Mouse (Mus musculus): ENCODE measurements around the gene Pfkfb1. TPM values are rescaled to one million over a fixed set of nuclear protein-coding genes. Genes with fewer than 3 reads are reported as not detected.

The Pfkfb1 gene
- polyA plus RNA-seq, 1 experiment from 2014 or later, result 4.4 TPM

DNA sequence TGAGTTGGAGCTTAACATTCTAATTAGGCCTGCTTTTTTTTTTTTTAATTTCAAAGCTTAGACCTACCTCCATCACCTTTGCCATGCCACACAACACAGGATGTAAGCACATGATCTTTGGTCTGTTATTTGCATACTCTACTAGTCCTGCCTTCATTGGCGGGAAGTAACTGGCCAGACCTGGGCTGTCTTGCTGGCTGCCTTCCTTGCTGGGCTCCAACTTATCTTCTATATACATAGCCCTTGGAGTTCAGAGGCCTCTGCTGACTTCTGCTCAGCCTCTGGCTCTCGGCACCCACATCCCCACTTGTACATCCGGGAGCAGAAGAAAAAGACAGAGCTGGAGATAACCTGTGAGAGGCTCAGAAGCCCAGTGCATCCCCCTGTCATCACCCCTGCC is 6.1 kb downstream of the Pfkfb1 start:
- Histone ChIP-seq H3K9ac (no peak overlapping the region), H3K4me1 (replicated peaks) (no peaks in the 10 kb centered on the region), H3K27ac (no peak overlapping the region), H3K4me2 (no peak overlapping the region), H3K36me3 (no peaks in the 10 kb centered on the region), H3K4me3 (no peak overlapping the region), H3K27me3 (0 out of 2 replicates have a peak, but pooled peaks cover 4% of the 10 kb centered on the region), H3K9me3 (no peaks in the 10 kb centered on the region)
- WGBS, result 96% methylated on average over 3 of the region's 3 CpGs
- ATAC-seq (ENCODE audit: low FRiP score), result no peak

DNA sequence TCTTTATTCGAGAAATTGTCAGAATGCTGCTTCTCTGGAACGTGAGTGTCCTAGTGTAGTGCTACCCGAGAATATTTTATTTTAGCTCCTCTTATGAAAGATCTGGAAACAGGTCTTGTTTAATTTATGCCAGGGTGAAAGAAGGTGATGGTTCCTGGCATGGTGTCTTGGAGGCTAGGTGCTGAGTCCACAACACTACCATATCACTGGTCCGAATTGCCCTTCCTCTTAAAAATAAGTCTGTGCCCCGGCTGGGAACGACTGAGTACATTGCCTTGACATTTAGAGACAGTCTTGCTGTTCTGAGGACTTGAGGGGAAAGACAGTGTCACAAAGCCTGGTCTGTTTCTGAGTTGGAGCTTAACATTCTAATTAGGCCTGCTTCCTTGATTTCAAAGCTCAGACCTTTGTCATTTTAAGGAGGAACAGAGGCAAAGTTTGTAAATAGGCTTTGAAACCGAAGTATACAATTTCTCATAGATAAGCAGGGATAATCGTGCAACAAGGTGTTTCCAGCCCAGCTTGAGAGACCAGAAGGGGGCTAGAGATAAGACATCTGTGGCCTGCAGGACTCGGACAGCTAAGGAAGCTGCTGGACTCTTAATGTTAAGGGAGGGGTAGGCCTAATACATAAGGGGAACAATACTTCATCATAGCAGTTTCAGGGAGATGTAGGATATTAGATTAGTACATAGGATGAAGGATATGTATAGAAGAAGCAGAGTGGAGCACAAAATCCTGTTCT is 7.2 kb downstream of the Pfkfb1 start:
- H3K4me1 ChIP-seq (replicated peaks), result no peaks in the 10 kb centered on the region
- no peak overlapping the region for H3K9ac ChIP-seq
- H3K36me3 ChIP-seq, result no peaks in the 10 kb centered on the region
- no peaks in the 10 kb centered on the region for H3K9me3 ChIP-seq
- H3K27me3 ChIP-seq, result 0 out of 2 replicates have a peak, but pooled peaks cover 4% of the 10 kb centered on the region
- no peak overlapping the region for H3K4me3 ChIP-seq
- no peak overlapping the region for H3K4me2 ChIP-seq
- no peak for ATAC-seq (ENCODE audit: low FRiP score)
- H3K27ac ChIP-seq, result no peak overlapping the region
- WGBS, result 87% methylated on average over 9 of the region's 9 CpGs

DNA sequence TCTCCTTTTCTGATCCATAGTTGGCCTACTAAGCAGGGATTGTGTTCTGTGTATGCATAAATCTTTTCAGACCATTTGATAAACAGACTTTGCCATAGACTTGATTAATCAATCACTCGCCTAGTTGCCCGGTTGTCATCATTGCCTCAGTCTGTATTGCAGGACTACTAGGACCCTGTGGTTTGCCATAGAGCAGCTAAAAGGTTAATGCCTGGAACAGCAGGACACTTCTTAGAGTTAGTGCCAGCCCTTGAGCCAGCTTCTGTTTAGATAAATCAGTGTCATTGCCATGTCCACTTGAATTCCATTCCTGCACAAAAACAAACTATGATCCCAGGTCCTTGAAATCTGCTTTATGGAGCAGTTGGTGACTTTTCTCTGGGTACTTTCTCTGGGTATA is 10.9 kb downstream of the Pfkfb1 start:
- Histone ChIP-seq H3K9me3 (no peaks in the 10 kb centered on the region), H3K9ac (no peak overlapping the region), H3K4me2 (no peak overlapping the region), H3K27ac (no peak overlapping the region), H3K4me3 (no peak overlapping the region), H3K36me3 (no peaks in the 10 kb centered on the region), H3K4me1 (replicated peaks) (no peaks in the 10 kb centered on the region), H3K27me3 (no peaks in the 10 kb centered on the region)
- no peak for ATAC-seq (ENCODE audit: low FRiP score)
- 69% methylated on average over 2 of the region's 2 CpGs for WGBS

GRCm38 (mm10) chrX:150636421-150636820 is 48.4 kb downstream of the Pfkfb1 start:
- no peaks in the 10 kb centered on the region for H3K9me3 ChIP-seq
- no peaks in the 10 kb centered on the region for H3K36me3 ChIP-seq
- 64% methylated on average over 1 of the region's 1 CpGs for WGBS
- no peak overlapping the region for H3K9ac ChIP-seq
- H3K4me2 ChIP-seq, result no peak overlapping the region
- no peaks in the 10 kb centered on the region for H3K4me1 ChIP-seq (replicated peaks)
- no peak for ATAC-seq (ENCODE audit: low FRiP score)
- no peak overlapping the region for H3K4me3 ChIP-seq
- H3K27ac ChIP-seq, result no peak overlapping the region
- no peaks in the 10 kb centered on the region for H3K27me3 ChIP-seq

DNA sequence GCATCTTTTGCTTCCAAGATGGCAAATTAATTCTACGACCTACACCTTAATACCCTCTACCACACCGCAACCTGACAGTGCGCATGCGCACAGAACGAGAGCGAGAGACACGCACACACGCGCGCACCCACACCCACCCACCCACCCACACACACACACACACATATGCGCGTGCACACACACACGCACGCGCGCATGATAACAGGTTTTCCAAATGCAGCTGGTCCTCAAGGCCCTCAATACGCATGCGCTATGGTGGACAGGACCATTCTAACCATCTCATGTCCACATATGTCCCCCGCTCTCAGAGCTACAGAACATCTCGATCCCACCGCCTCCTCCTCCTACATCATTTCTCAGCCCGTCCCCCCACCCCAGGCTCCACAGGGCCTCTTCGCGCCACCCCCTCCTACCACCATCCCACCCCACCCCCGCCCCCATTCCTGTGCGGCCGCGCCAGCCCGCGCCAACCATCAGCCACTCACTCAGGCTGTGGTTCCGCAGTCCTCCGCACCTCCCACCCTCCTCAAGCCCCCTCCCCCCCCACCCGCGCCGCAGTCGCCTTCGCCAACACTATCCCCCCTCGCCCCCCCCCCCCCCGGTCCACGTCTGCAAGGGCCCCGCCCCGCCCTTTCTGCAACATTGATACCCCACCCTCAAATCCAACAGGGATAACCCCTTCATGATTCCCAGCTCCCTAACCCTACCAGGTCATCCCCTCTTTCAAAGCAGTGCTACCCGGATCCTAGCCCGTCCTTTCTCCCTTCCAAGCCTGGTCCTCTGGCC is 68.3 kb downstream of the Pfkfb1 start:
- 46% methylated on average over 27 of the region's 44 CpGs for WGBS
- Histone ChIP-seq H3K4me1 (replicated peaks) (peaks cover 18% of the 10 kb centered on the region), H3K4me3 (peak overlapping the region; percentile 53), H3K9me3 (no peaks in the 10 kb centered on the region), H3K27me3 (peaks cover 6% of the 10 kb centered on the region; the same call in 1 of the 2 replicates), H3K27ac (peak overlapping the region; percentile 82), H3K4me2 (peak overlapping the region; percentile 53), H3K36me3 (peaks cover 36% of the 10 kb centered on the region), H3K9ac (peak overlapping the region; percentile 80)
- peak; percentile 79 for ATAC-seq (ENCODE audit: low FRiP score)

GRCm38 (mm10) chrX:150656908-150657796 is 69.1 kb downstream of the Pfkfb1 start, which contains the start of gene Tro:
Tro (minus strand) TSS chrX:150657583.
- Histone ChIP-seq H3K9ac (peak within 1 kb of the TSS; percentile 80), H3K4me2 (peak within 1 kb of the TSS; percentile 53), H3K36me3 (peaks cover 28% of the 10 kb centered on the region), H3K4me3 (peak within 1 kb of the TSS; percentile 53), H3K27ac (peak within 1 kb of the TSS; percentile 82), H3K27me3 (peaks cover 6% of the 10 kb centered on the region; the same call in 1 of the 2 replicates), H3K9me3 (no peaks in the 10 kb centered on the region), H3K4me1 (replicated peaks) (peaks cover 18% of the 10 kb centered on the region)
- ATAC-seq (ENCODE audit: low FRiP score), result peak; percentile 92
- 25% methylated on average over 37 of the region's 37 CpGs for WGBS

DNA sequence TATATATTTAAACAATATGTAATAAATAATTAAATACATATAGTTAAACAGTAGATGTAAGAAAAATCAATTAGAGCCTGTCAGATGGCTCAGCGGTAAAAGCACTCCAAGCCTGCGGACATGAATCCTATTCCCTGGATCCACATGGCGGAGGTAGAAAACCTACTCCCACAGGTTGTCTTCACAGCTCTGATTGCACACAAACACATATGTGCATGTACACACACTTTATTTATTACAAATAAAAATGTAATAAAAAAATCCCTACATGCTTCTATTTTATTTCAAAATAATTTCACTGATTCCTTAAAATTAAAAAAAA is 69.7 kb downstream of the Pfkfb1 start:
- H3K4me3 ChIP-seq, result peak overlapping the region; percentile 53
- H3K9me3 ChIP-seq, result no peaks in the 10 kb centered on the region
- peak overlapping the region; percentile 53 for H3K4me2 ChIP-seq
- peak overlapping the region; percentile 82; the same call in 1 of the 2 replicates for H3K27ac ChIP-seq
- H3K27me3 ChIP-seq, result peaks cover 6% of the 10 kb centered on the region; the same call in 1 of the 2 replicates
- WGBS, result 35% methylated on average over 3 of the region's 3 CpGs
- H3K36me3 ChIP-seq, result peaks cover 22% of the 10 kb centered on the region
- H3K4me1 ChIP-seq (replicated peaks), result peaks cover 18% of the 10 kb centered on the region
- peak; percentile 28 for ATAC-seq (ENCODE audit: low FRiP score)
- H3K9ac ChIP-seq, result no peak overlapping the region

GRCm38 (mm10) chrX:150662809-150663208 is 74.8 kb downstream of the Pfkfb1 start:
- no peak overlapping the region for H3K9ac ChIP-seq
- no peak overlapping the region for H3K27ac ChIP-seq
- H3K4me2 ChIP-seq, result no peak overlapping the region
- H3K9me3 ChIP-seq, result no peaks in the 10 kb centered on the region
- H3K27me3 ChIP-seq, result peaks cover 6% of the 10 kb centered on the region; the same call in 1 of the 2 replicates
- ATAC-seq (ENCODE audit: low FRiP score), result no peak
- no peaks in the 10 kb centered on the region for H3K4me1 ChIP-seq (replicated peaks)
- 32% methylated on average over 4 of the region's 4 CpGs for WGBS
- no peak overlapping the region for H3K4me3 ChIP-seq
- H3K36me3 ChIP-seq, result no peaks in the 10 kb centered on the region

DNA sequence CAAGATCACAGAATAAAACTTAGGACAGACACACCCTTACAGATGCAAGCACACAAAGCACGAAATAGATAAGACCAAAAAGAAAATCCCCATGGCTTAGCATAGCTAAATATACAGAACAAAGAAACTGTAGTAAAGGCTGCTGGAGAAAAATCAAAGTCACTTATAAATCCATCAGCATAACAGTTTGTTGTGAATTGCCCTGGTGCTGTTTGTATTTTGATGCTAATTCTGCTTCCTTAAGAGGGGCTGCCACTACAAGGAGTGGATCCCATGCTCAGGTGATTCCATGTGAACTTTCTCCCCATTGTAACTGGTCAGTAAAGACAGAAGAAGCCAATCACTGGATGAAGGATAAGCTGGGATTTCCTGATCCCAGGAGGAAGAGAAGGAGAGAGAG is 89.5 kb downstream of the Pfkfb1 start:
- Histone ChIP-seq H3K4me3 (no peak overlapping the region), H3K4me1 (replicated peaks) (no peaks in the 10 kb centered on the region), H3K9me3 (no peaks in the 10 kb centered on the region), H3K27me3 (no peaks in the 10 kb centered on the region), H3K9ac (no peak overlapping the region), H3K36me3 (no peaks in the 10 kb centered on the region), H3K4me2 (no peak overlapping the region), H3K27ac (no peak overlapping the region)
- no peak for ATAC-seq (ENCODE audit: low FRiP score)
- 31% methylated on average over 1 of the region's 1 CpGs for WGBS

Data from hindbrain, embryonic 13.5 days (tissue).